Mouse (Mus musculus) lung, adult 18-20 months (tissue): ENCODE data around the gene Gtsf1.
A peak's percentile ranks its signal among the peaks of the same experiment; 100 is the strongest.
"Not testable (repeated sequence)": the region's sequence is repeated elsewhere in the genome, so short reads cannot be mapped to it uniquely, and the experiment has no call there.

Source experiments
- DNase-seq, 2 experiments: peaks; one replicate each; pipeline ENCODE4 v3.0.0; 2022; ENCODE audit warnings: mixed read lengths in 2 of 2

Gene Gtsf1

DNA sequence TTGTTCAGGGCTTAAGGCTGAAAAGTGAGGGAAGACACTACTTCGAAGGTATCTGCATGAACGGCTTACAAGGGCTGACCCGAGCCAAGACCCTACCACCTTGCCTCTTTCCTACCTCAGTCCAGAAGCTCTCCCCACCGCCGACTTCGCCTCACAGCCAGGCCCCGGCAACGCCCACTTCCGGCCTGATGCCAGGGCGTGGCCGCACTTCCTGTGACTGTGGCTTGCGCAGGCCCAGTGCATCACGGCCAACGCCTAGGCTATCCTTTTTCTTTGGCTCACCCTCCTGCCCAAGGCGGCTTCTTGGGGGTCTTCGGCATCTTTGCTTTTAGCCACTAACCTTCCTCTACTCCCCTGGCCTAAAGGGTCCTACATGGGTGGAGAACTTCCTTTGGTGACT lies at the start of gene Gtsf1:
Gene Gtsf1, minus strand, starts transcription at position 230 of the 400 bp plus-strand sequence.
- DNase-seq, result no peak

DNA sequence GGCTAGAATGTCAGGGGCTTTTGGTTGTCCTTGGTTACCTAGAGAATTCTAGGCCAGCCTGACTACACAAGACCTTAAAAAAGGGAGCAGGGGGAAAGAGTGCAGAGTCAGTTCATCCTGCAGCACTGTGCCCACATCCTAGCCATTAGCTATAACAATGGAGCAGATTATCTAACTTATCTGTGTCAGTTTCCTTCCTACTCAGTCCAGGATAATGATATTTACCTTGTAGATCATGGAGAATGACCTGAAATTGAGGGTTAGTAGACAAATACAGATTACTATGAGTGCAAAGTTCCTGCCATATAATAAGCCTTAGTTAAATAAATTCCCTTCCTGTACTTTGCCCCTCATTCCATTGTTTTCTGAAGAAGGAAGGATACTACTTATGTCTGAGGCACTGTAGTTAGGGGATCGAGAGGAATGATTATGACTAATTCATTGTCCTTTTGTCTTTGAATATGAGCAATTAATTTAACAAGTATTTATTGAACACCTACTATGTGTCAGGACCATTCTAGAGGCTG lies 48.9 kb upstream of the Gtsf1 start:
- DNase-seq, result no peak

GRCm38 (mm10) chr15:103473769-103474168 lies 43.5 kb upstream of the Gtsf1 start:
- DNase-seq, result no peak

GRCm38 (mm10) chr15:103473182-103473581 lies 42.9 kb upstream of the Gtsf1 start:
- no peak for DNase-seq

GRCm38 (mm10) chr15:103472265-103472664 lies 42.0 kb upstream of the Gtsf1 start:
- DNase-seq, result no peak

DNA sequence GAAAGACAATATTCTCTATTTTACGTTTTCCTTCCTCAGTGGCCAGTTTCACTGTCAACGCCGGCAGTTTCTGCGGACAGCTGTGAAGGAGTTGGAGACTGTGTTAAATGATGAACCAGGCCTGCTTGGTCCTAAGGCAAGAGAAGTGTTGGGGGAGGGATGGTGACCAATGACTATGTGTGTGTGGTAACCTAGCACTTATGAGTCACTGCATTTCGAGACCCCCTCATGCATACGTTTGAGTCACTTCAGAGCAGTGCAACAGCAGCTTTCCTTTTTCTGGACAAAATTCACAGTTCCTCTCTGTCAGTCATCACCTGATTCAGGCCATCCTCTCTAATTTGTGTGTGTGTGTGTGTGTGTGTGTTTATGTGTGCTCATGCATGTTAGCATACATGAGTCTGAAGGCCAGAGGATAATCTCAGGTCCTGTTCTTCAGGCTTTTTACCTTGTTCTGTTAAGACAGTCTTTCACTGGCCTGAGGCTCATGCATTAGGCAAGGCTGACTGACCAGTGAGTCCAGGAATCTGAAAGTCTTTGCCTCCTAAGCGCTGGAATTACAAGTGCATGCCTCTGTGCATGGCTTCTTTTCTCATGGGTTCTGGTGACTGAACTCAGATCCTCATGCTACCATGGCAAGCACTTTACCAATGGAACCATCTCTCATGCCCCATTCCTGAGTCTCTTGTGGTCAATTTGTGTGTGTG lies 41.4 kb upstream of the Gtsf1 start:
- DNase-seq, result no peak

- DNase-seq, result peak; percentile 7 to 11
These were observed 32.4 kb upstream of the Gtsf1 start for GRCm38 (mm10) chr15:103462539-103463261.

DNA sequence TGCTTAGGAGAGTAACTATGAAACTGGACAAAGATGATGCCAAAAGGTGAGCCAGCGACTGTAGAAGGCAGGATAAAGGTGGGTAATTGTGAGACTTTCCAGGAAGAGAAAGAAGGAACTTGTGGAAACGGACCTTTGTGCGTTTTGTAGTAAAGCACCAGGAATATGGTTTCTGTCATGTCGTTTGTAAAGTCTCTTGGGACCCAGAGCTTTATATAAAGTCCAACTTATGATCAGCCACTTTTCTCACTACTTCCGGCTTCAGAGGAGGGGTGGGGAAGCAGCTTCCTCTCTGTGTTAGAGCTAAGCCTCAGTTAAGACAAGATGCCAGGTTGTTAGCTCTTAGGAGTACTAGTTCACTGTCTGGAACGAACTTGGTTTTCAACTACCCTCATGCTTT lies 24.2 kb upstream of the Gtsf1 start:
- DNase-seq, result no peak

- DNase-seq, result peak; percentile 68 to 74
These were observed 23.4 kb upstream of the Gtsf1 start, which contains the start of gene Nckap1l for GRCm38 (mm10) chr15:103453551-103454218. Gene Nckap1l, plus strand, starts transcription at chr15:103453794.

DNA sequence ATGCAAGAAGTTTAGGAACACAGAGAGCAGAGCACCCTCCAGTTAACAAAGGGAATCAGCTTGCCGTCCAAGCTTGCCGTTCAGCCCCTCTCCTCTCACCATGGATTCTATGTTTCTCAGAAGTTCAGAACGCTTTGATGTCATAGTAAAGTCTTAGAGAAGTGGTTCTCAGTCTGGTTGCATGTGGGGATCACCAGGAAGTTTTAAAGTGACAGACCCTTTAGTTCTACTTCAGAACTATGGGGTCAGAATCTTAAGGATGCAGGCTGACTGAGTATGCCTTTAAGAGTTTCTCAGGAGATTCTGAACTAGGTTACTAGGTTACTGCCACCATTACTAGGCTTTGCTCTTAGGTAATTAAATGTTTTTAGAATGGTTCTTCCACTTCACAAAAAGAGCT lies 18.1 kb upstream of the Gtsf1 start, which contains the start of gene Gtsf2:
Gene Gtsf2, minus strand, starts transcription at position 101 of the 400 bp plus-strand sequence.
- DNase-seq, result no peak

GRCm38 (mm10) chr15:103445966-103446365 lies 15.7 kb upstream of the Gtsf1 start:
- not testable (repeated sequence) for DNase-seq

- DNase-seq, result no peak
These were observed 3.3 kb downstream of the Gtsf1 start for GRCm38 (mm10) chr15:103427017-103427416.

GRCm38 (mm10) chr15:103405586-103405985 lies 24.7 kb downstream of the Gtsf1 start:
- not testable (repeated sequence) for DNase-seq

GRCm38 (mm10) chr15:103401361-103401760 lies 28.9 kb downstream of the Gtsf1 start:
- DNase-seq, result no peak

DNA sequence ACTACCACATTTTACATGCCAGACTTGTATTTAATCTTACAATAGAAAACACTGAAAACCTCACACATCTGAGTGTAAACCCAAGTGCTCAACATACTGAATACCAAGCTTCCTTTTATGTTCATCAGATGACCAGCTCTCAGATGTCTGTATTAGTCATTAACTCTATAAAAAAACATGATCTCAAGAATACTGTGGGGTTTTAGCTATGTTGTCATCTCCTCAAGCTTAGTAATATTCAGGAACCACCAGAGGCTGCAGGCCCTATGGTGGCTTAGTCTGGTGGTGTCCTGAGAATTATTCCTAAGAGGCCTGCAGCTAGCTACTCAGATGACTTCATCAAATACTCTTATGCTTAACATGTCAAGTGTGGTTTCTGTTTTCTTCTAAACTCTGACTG lies 36.7 kb downstream of the Gtsf1 start:
- DNase-seq, result no peak

- no peak for DNase-seq
These were observed 41.6 kb downstream of the Gtsf1 start for GRCm38 (mm10) chr15:103388556-103389145.

- DNase-seq, result peak; percentile 61 to 70
These were observed 46.3 kb downstream of the Gtsf1 start for GRCm38 (mm10) chr15:103383771-103384488.

GRCm38 (mm10) chr15:103382795-103383406 lies 47.4 kb downstream of the Gtsf1 start:
- DNase-seq, result peak; percentile 77 to 78

GRCm38 (mm10) chr15:103382075-103382474 lies 48.2 kb downstream of the Gtsf1 start:
- DNase-seq, result no peak

DNA sequence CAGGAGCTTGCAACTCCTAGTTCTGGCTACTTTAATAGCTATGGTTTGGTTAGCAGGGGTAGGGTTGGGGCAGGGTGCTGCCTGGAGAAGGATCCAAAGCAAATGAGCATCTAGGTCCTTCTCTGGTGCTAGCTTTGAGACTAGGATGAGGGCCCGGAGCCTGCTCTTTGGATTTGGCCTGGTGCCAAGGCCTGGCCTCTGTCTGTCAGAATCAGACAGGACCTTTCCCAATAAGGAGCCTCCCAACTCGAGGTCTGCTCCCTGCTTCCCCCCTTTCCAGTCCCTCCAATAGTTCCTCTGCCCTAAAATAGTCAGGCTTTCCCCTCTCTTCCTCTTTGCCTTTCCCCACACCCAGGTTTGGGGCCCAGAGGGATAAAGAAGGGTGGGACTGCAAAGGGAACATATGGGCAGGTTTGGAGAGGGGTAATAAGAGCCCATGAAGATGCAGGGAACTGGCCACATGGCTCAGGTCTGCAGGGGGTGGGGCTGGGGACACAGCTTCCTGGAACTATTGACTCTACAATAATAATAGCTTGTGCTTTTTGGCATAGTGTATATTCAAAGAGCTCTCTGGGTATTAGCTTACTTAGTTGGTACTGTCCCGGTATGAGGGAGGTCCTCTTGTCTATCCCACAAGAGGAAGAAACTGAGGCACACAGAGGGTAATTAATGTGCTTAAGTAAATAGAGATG lies 51.5 kb downstream of the Gtsf1 start:
- DNase-seq, result no peak
